Mouse (Mus musculus): ENCODE measurements around the gene Hlcs. TPM values are rescaled to one million over a fixed set of nuclear protein-coding genes. Genes with fewer than 3 reads are reported as not detected.

Gene Hlcs
- polyA plus RNA-seq, 1 experiment from 2014 or later: 2.8 TPM

DNA sequence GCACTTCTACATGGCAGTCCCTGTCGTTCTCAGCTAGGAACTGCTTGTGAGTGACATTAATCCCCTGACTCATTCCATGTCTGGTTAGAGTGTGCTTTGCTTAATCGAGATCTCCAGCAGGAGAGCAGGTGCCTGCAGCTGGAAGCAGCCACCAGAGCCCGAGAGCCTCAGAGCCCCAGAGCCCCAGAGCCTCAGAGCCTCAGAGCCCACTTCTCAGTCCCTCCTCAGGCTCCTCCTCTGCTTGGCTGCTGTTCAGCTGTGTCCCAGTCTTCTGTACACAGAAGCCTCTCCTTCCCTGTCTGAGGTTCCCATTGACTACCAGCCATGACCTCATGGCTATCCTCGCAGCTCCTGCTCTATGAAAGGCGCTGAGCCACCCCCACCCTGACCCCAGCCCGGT, 196.0 kb downstream of the Hlcs start:
- TF ChIP-seq CTCF (IDR thresholded peaks at IDR 0.05; ENCODE audit: low read depth): no peak
- H3K36me3 ChIP-seq (ENCODE audit: control insufficient read depth, insufficient read depth): no peaks in the 10 kb centered on the region
- no peak overlapping the region for H3K4me2 ChIP-seq (replicated peaks; ENCODE audit: low read depth)
- H3K4me3 ChIP-seq (ENCODE audit: low read depth, low read length): no peak overlapping the region
- peaks cover 17% of the 10 kb centered on the region; the same call in 1 of the 2 replicates for H3K27me3 ChIP-seq (replicated peaks; ENCODE audit: control insufficient read depth, insufficient read depth, low read length)
- ATAC-seq: no peak
- no peak overlapping the region for H3K27ac ChIP-seq (ENCODE audit: low read depth, low read length)
- H3K9ac ChIP-seq (ENCODE audit: low read depth, low read length): no peak overlapping the region
- no peaks in the 10 kb centered on the region for H3K9me3 ChIP-seq (ENCODE audit: control insufficient read depth)
- H3K4me1 ChIP-seq (replicated peaks; ENCODE audit: control insufficient read depth, insufficient read depth, low read length): no peaks in the 10 kb centered on the region
- 33% methylated on average over 6 of the region's 6 CpGs for WGBS

DNA sequence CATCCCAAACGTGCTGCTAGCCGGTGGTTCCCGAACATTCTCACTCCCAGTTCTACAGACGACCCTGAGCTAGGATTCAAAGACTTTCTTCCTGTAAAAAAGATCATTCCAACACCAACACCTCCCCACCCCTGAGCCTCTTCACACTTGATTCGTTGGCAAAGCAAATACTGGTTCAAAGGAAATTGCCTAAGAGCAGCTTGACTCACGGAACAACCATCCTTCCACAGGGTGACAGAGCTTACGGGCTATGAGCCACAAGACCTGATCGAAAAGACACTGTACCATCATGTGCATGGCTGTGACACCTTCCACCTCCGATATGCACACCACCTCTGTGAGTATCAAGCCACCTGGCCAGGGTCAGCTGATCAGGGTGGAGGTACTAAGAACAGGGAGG, 198.7 kb downstream of the Hlcs start:
- 62% methylated on average over 9 of the region's 9 CpGs for WGBS
- Histone ChIP-seq H3K27me3 (replicated peaks; ENCODE audit: control insufficient read depth, insufficient read depth, low read length) (peaks cover 17% of the 10 kb centered on the region; the same call in 1 of the 2 replicates), H3K27ac (ENCODE audit: low read depth, low read length) (no peak overlapping the region), H3K9ac (ENCODE audit: low read depth, low read length) (no peak overlapping the region), H3K4me1 (replicated peaks; ENCODE audit: control insufficient read depth, insufficient read depth, low read length) (no peaks in the 10 kb centered on the region), H3K9me3 (ENCODE audit: control insufficient read depth) (no peaks in the 10 kb centered on the region), H3K4me3 (ENCODE audit: low read depth, low read length) (no peak overlapping the region), H3K36me3 (ENCODE audit: control insufficient read depth, insufficient read depth) (no peaks in the 10 kb centered on the region), H3K4me2 (replicated peaks; ENCODE audit: low read depth) (no peak overlapping the region)
- 0 out of 2 replicates have a peak, but pooled peaks have one; percentile 13 for ATAC-seq
- no peak for TF ChIP-seq CTCF (IDR thresholded peaks at IDR 0.05; ENCODE audit: low read depth)

GRCm38 (mm10) chr16:94113160-94113559, 200.2 kb downstream of the Hlcs start:
- Histone ChIP-seq H3K27ac (ENCODE audit: low read depth, low read length) (no peak overlapping the region), H3K9me3 (ENCODE audit: control insufficient read depth) (no peaks in the 10 kb centered on the region), H3K36me3 (ENCODE audit: control insufficient read depth, insufficient read depth) (no peaks in the 10 kb centered on the region), H3K4me3 (ENCODE audit: low read depth, low read length) (no peak overlapping the region), H3K4me1 (replicated peaks; ENCODE audit: control insufficient read depth, insufficient read depth, low read length) (no peaks in the 10 kb centered on the region), H3K4me2 (replicated peaks; ENCODE audit: low read depth) (no peak overlapping the region), H3K9ac (ENCODE audit: low read depth, low read length) (no peak overlapping the region), H3K27me3 (replicated peaks; ENCODE audit: control insufficient read depth, insufficient read depth, low read length) (peaks cover 17% of the 10 kb centered on the region; the same call in 1 of the 2 replicates)
- no peak for ATAC-seq
- WGBS: 79% methylated on average over 7 of the region's 7 CpGs
- no peak for TF ChIP-seq CTCF (IDR thresholded peaks at IDR 0.05; ENCODE audit: low read depth)

DNA sequence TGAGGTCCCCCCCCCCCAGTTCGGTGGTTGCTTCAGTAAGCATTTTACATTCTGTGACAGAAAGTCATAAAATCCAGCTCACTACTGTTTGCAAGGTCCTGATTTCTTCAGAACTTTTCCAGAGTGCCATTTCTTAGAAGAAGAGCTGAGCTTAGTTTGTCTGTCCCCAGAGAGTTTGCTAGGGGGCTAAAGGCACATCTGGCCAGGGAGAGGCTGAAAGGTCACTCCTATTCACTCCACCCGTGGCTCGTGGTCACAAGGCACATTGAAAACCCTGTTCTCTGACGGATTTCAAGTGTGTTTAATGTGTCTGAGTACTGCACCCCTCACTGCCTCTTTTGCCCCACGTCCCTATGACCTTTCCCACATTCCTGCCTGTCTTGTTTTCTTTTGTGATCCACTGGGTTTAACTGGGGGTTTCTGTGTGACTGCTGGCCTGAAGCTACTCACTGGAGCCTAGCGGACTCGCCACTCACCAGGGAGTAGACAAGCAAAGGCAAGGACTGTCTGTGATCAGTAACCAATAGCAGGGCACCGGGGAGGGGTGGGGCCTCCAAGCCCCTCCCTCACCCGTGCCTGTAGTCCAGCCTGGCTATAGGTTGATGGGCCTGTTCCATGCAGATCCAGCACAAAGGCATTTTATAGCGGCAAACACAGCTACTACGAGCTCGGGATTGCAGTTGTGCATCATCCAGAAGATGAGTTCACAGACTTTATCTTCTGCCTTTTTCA, 215.5 kb downstream of the Hlcs start:
- TF ChIP-seq CTCF (IDR thresholded peaks at IDR 0.05; ENCODE audit: low read depth): no peak
- H3K36me3 ChIP-seq (ENCODE audit: control insufficient read depth, insufficient read depth): no peaks in the 10 kb centered on the region
- H3K4me3 ChIP-seq (ENCODE audit: low read depth, low read length): no peak overlapping the region
- H3K9me3 ChIP-seq (ENCODE audit: control insufficient read depth): no peaks in the 10 kb centered on the region
- ATAC-seq: no peak
- no peak overlapping the region for H3K27ac ChIP-seq (ENCODE audit: low read depth, low read length)
- 9% methylated on average over 12 of the region's 12 CpGs for WGBS
- H3K9ac ChIP-seq (ENCODE audit: low read depth, low read length): no peak overlapping the region
- H3K4me2 ChIP-seq (replicated peaks; ENCODE audit: low read depth): no peak overlapping the region
- H3K4me1 ChIP-seq (replicated peaks; ENCODE audit: control insufficient read depth, insufficient read depth, low read length): no peaks in the 10 kb centered on the region
- H3K27me3 ChIP-seq (replicated peaks; ENCODE audit: control insufficient read depth, insufficient read depth, low read length): peaks cover 77% of the 10 kb centered on the region

- Histone ChIP-seq H3K9me3 (ENCODE audit: control insufficient read depth) (no peaks in the 10 kb centered on the region), H3K36me3 (ENCODE audit: control insufficient read depth, insufficient read depth) (no peaks in the 10 kb centered on the region), H3K9ac (ENCODE audit: low read depth, low read length) (no peak overlapping the region), H3K4me2 (replicated peaks; ENCODE audit: low read depth) (no peak overlapping the region), H3K4me3 (ENCODE audit: low read depth, low read length) (no peak overlapping the region), H3K4me1 (replicated peaks; ENCODE audit: control insufficient read depth, insufficient read depth, low read length) (no peaks in the 10 kb centered on the region), H3K27ac (ENCODE audit: low read depth, low read length) (no peak overlapping the region), H3K27me3 (replicated peaks; ENCODE audit: control insufficient read depth, insufficient read depth, low read length) (peaks cover 90% of the 10 kb centered on the region)
- TF ChIP-seq CTCF (IDR thresholded peaks at IDR 0.05; ENCODE audit: low read depth): no peak
- WGBS: 4% methylated on average over 14 of the region's 14 CpGs
- no peak for ATAC-seq
Measured at GRCm38 (mm10) chr16:94096479-94096878, 216.9 kb downstream of the Hlcs start.

- no peak overlapping the region for H3K4me2 ChIP-seq (replicated peaks; ENCODE audit: low read depth)
- no peaks in the 10 kb centered on the region for H3K4me1 ChIP-seq (replicated peaks; ENCODE audit: control insufficient read depth, insufficient read depth, low read length)
- WGBS: 2% methylated on average over 26 of the region's 26 CpGs
- H3K27ac ChIP-seq (ENCODE audit: low read depth, low read length): no peak overlapping the region
- ATAC-seq: no peak
- H3K4me3 ChIP-seq (ENCODE audit: low read depth, low read length): no peak overlapping the region
- no peaks in the 10 kb centered on the region for H3K36me3 ChIP-seq (ENCODE audit: control insufficient read depth, insufficient read depth)
- H3K9me3 ChIP-seq (ENCODE audit: control insufficient read depth): no peaks in the 10 kb centered on the region
- no peak for TF ChIP-seq CTCF (IDR thresholded peaks at IDR 0.05; ENCODE audit: low read depth)
- H3K9ac ChIP-seq (ENCODE audit: low read depth, low read length): no peak overlapping the region
- H3K27me3 ChIP-seq (replicated peaks; ENCODE audit: control insufficient read depth, insufficient read depth, low read length): peaks cover 94% of the 10 kb centered on the region
Measured at GRCm38 (mm10) chr16:94095109-94095822, 218.1 kb downstream of the Hlcs start.

Data from intestine, postnatal 0 days (tissue).